Mouse (Mus musculus) hindbrain, embryonic 16.5 days (tissue): ENCODE data around the gene Tfpt. TPM values are rescaled to one million over a fixed set of nuclear protein-coding genes. Genes with fewer than 3 reads are reported as not detected.
A peak's percentile ranks its signal among the peaks of the same experiment; 100 is the strongest.

ENCODE experiments used
- ATAC-seq: fragments of 200-750 bp; cut with Nextera tagmentation; 2 replicates; pipeline ENCODE4 v1.8.0; 2017; ENCODE audit warnings: moderate TSS enrichment, moderate library complexity
- H3K27ac ChIP-seq: fragments of 300-500 bp; sonication (generic); 2 replicates; pipeline ENCODE4 v1.5.1; 2014; ENCODE audit warnings: low read depth, mild to moderate bottlenecking, control low read depth, low read length, moderate library complexity
- H3K27me3 ChIP-seq: fragments of 300-500 bp; sonication (generic); replicated peaks from 2 replicates; pipeline ENCODE4 v1.6.1; 2014; ENCODE audit warnings: low read length; ENCODE audit not compliant: control insufficient read depth, insufficient read depth
- H3K36me3 ChIP-seq: fragments of 300-500 bp; sonication (generic); 2 replicates; pipeline ENCODE4 v1.6.1; 2014; ENCODE audit warnings: mild to moderate bottlenecking, low read length, moderate library complexity, mixed read lengths; ENCODE audit not compliant: control insufficient read depth, insufficient read depth
- H3K4me1 ChIP-seq: fragments of 300-500 bp; sonication (generic); 2 replicates; pipeline ENCODE4 v1.6.1; 2014; ENCODE audit warnings: low read depth, low read length; ENCODE audit not compliant: control insufficient read depth, insufficient read depth
- H3K4me2 ChIP-seq: fragments of 300-500 bp; sonication (generic); 2 replicates; pipeline ENCODE4 v1.6.1; 2014; ENCODE audit warnings: mild to moderate bottlenecking, low read length, control low read depth, moderate library complexity
- H3K4me3 ChIP-seq: fragments of 300-500 bp; sonication (generic); 2 replicates; pipeline ENCODE4 v1.5.1; 2014; ENCODE audit warnings: mild to moderate bottlenecking, low read length, control low read depth, moderate library complexity
- H3K9ac ChIP-seq: fragments of 300-500 bp; sonication (generic); 2 replicates; pipeline ENCODE4 v1.6.1; 2014; ENCODE audit warnings: low read depth, mild to moderate bottlenecking, control low read depth, low read length, moderate library complexity
- H3K9me3 ChIP-seq: fragments of 300-500 bp; sonication (generic); 2 replicates; pipeline ENCODE4 v1.6.1; 2014; ENCODE audit warnings: mild to moderate bottlenecking, low read length, moderate library complexity; ENCODE audit not compliant: control insufficient read depth
- WGBS: fragments of 180-500 bp; shearing (Covaris S2); extraction: QIAGEN DNeasy Blood & Tissue Kit; methylation state at CpG from one replicate; pipeline ENCODE4 v1.1.7; 2014; 5-methylcytosine and 5-hydroxymethylcytosine counted together
- polyA plus RNA-seq: library from polyadenylated mRNA; unstranded; fragments of >200 nt; fragmentation: Nextera tagmentation; extraction: Ambion mirVana; gene quantifications from 2 replicates; pipeline ENCODE4 v1.2.1, GENCODE M21; 2015

The Tfpt gene
- polyA plus RNA-seq, 1 experiment from 2014 or later, result 39.6 TPM

GRCm38 (mm10) chr7:3658578-3658977 is 28.8 kb upstream of the Tfpt start:
- peaks cover 74% of the 10 kb centered on the region for H3K36me3 ChIP-seq
- 97% methylated on average over 13 of the region's 14 CpGs for WGBS
- ATAC-seq, result no peak
- H3K27me3 ChIP-seq, result no peaks in the 10 kb centered on the region
- no peak overlapping the region for H3K9ac ChIP-seq
- no peak overlapping the region for H3K4me3 ChIP-seq
- H3K4me2 ChIP-seq, result no peak overlapping the region
- peaks cover 1% of the 10 kb centered on the region for H3K4me1 ChIP-seq
- H3K27ac ChIP-seq, result no peak overlapping the region
- no peaks in the 10 kb centered on the region for H3K9me3 ChIP-seq

- 95% methylated on average over 4 of the region's 4 CpGs for WGBS
- Histone ChIP-seq H3K4me3 (no peak overlapping the region), H3K27me3 (no peaks in the 10 kb centered on the region), H3K4me2 (no peak overlapping the region), H3K27ac (no peak overlapping the region), H3K4me1 (no peaks in the 10 kb centered on the region), H3K9me3 (no peaks in the 10 kb centered on the region), H3K36me3 (peaks cover 86% of the 10 kb centered on the region), H3K9ac (no peak overlapping the region)
- no peak for ATAC-seq
Observed at GRCm38 (mm10) chr7:3656966-3657365, 27.2 kb upstream of the Tfpt start.

GRCm38 (mm10) chr7:3646641-3647040 is 16.9 kb upstream of the Tfpt start:
- Histone ChIP-seq H3K27me3 (no peaks in the 10 kb centered on the region), H3K9ac (peak overlapping the region; percentile 96), H3K4me1 (peaks cover 33% of the 10 kb centered on the region), H3K4me2 (peak overlapping the region; percentile 89), H3K4me3 (peak overlapping the region; percentile 92), H3K36me3 (peaks cover 14% of the 10 kb centered on the region), H3K27ac (no peak overlapping the region), H3K9me3 (no peaks in the 10 kb centered on the region)
- 61% methylated on average over 4 of the region's 4 CpGs for WGBS
- no peak for ATAC-seq

GRCm38 (mm10) chr7:3646188-3646587 is 16.5 kb upstream of the Tfpt start:
- 23% methylated on average over 9 of the region's 9 CpGs for WGBS
- ATAC-seq, result no peak
- H3K4me3 ChIP-seq, result peak overlapping the region; percentile 92
- H3K27ac ChIP-seq, result no peak overlapping the region
- H3K36me3 ChIP-seq, result peaks cover 13% of the 10 kb centered on the region
- H3K9me3 ChIP-seq, result no peaks in the 10 kb centered on the region
- H3K4me1 ChIP-seq, result peaks cover 33% of the 10 kb centered on the region
- H3K27me3 ChIP-seq, result no peaks in the 10 kb centered on the region
- peak overlapping the region; percentile 96 for H3K9ac ChIP-seq
- H3K4me2 ChIP-seq, result peak overlapping the region; percentile 89

GRCm38 (mm10) chr7:3645488-3646025 is 15.8 kb upstream of the Tfpt start:
- Histone ChIP-seq H3K4me3 (peak overlapping the region; percentile 92), H3K36me3 (peaks cover 13% of the 10 kb centered on the region), H3K4me1 (peaks cover 33% of the 10 kb centered on the region), H3K9me3 (no peaks in the 10 kb centered on the region), H3K27me3 (no peaks in the 10 kb centered on the region), H3K27ac (peak overlapping the region; percentile 96), H3K4me2 (peak overlapping the region; percentile 89), H3K9ac (peak overlapping the region; percentile 96)
- ATAC-seq, result no peak; the same call in 1 of the 2 replicates
- under 1% methylated on average over 52 of the region's 58 CpGs for WGBS

GRCm38 (mm10) chr7:3644672-3645487 is 15.2 kb upstream of the Tfpt start, which contains the start of gene Cnot3:
TSS of gene Cnot3 (plus strand) at chr7:3645268.
- Histone ChIP-seq H3K9ac (peak within 1 kb of the TSS; percentile 96), H3K4me1 (peaks cover 33% of the 10 kb centered on the region), H3K9me3 (no peaks in the 10 kb centered on the region), H3K27me3 (no peaks in the 10 kb centered on the region), H3K4me3 (peak within 1 kb of the TSS; percentile 92), H3K27ac (peak within 1 kb of the TSS; percentile 96), H3K36me3 (peaks cover 11% of the 10 kb centered on the region), H3K4me2 (peak within 1 kb of the TSS; percentile 89)
- WGBS, result under 1% methylated on average over 56 of the region's 58 CpGs
- peak; percentile 98 for ATAC-seq

GRCm38 (mm10) chr7:3644348-3644671 is 14.6 kb upstream of the Tfpt start:
- Histone ChIP-seq H3K36me3 (peaks cover 11% of the 10 kb centered on the region), H3K9ac (0 out of 2 replicates have a peak overlapping the region, but pooled peaks have one; percentile 11), H3K9me3 (no peaks in the 10 kb centered on the region), H3K27ac (no peak overlapping the region), H3K4me1 (peaks cover 33% of the 10 kb centered on the region), H3K4me3 (peak overlapping the region; percentile 92), H3K27me3 (no peaks in the 10 kb centered on the region), H3K4me2 (peak overlapping the region; percentile 64)
- no peak for ATAC-seq
- WGBS, result 1% methylated on average over 11 of the region's 11 CpGs

GRCm38 (mm10) chr7:3643843-3644242 is 14.1 kb upstream of the Tfpt start:
- H3K27me3 ChIP-seq, result no peaks in the 10 kb centered on the region
- H3K9me3 ChIP-seq, result no peaks in the 10 kb centered on the region
- ATAC-seq, result no peak
- H3K4me2 ChIP-seq, result peak overlapping the region; percentile 64
- H3K36me3 ChIP-seq, result peaks cover 14% of the 10 kb centered on the region
- H3K4me1 ChIP-seq, result peaks cover 33% of the 10 kb centered on the region
- 23% methylated on average over 9 of the region's 9 CpGs for WGBS
- no peak overlapping the region for H3K27ac ChIP-seq
- no peak overlapping the region for H3K9ac ChIP-seq
- H3K4me3 ChIP-seq, result peak overlapping the region; percentile 92

GRCm38 (mm10) chr7:3643412-3643811 is 13.7 kb upstream of the Tfpt start:
- Histone ChIP-seq H3K9me3 (no peaks in the 10 kb centered on the region), H3K4me3 (no peak overlapping the region), H3K4me1 (peaks cover 28% of the 10 kb centered on the region), H3K27me3 (no peaks in the 10 kb centered on the region), H3K27ac (no peak overlapping the region), H3K9ac (no peak overlapping the region), H3K36me3 (peaks cover 18% of the 10 kb centered on the region), H3K4me2 (peak overlapping the region; percentile 64)
- ATAC-seq, result no peak
- WGBS, result 67% methylated on average over 5 of the region's 5 CpGs
